Mouse (Mus musculus) embryonic facial prominence, embryonic 11.5 days (tissue): Measurements from ENCODE around the gene Prkcd. TPM values are rescaled to one million over a fixed set of nuclear protein-coding genes. Genes with fewer than 3 reads are reported as not detected.

ENCODE experiments used
- ATAC-seq: fragments of 200-750 bp; cut with Nextera tagmentation; replicated peaks from 2 replicates; pipeline ENCODE4 v1.8.0; 2017; ENCODE audit warnings: low read depth; ENCODE audit not compliant: insufficient number of reproducible peaks, low FRiP score, low TSS enrichment
- DNase-seq: peaks from one replicate; pipeline ENCODE4 v3.0.0-alpha.2; 2015; ENCODE audit warnings: low spot score
- H3K27ac ChIP-seq: fragments of 300-500 bp; sonication (generic); replicated peaks from 2 replicates; pipeline ENCODE4 v1.5.1; 2014; ENCODE audit warnings: mild to moderate bottlenecking, low read depth, low read length, control low read depth
- H3K27me3 ChIP-seq: fragments of 300-500 bp; sonication (generic); 2 replicates; pipeline ENCODE4 v1.6.1; 2014; ENCODE audit warnings: mild to moderate bottlenecking, low read length, moderate library complexity, mixed read lengths; ENCODE audit not compliant: control insufficient read depth, insufficient read depth
- H3K36me3 ChIP-seq: fragments of 300-500 bp; sonication (generic); replicated peaks from 2 replicates; pipeline ENCODE4 v1.6.1; 2014; ENCODE audit warnings: low read depth, mild to moderate bottlenecking, low read length, moderate library complexity, mixed read lengths; ENCODE audit not compliant: control insufficient read depth, insufficient read depth
- H3K4me1 ChIP-seq: fragments of 300-500 bp; sonication (generic); 2 replicates; pipeline ENCODE4 v1.6.1; 2014; ENCODE audit warnings: low read length, mixed read lengths; ENCODE audit not compliant: control insufficient read depth, insufficient read depth
- H3K4me2 ChIP-seq: fragments of 300-500 bp; sonication (generic); 2 replicates; pipeline ENCODE4 v1.6.1; 2014; ENCODE audit warnings: low read depth, mild to moderate bottlenecking, control low read depth, low read length, moderate library complexity
- H3K4me3 ChIP-seq: fragments of 300-500 bp; sonication (generic); 2 replicates; pipeline ENCODE4 v1.5.1; 2014; ENCODE audit warnings: low read depth, low read length, control low read depth
- H3K9ac ChIP-seq: fragments of 300-500 bp; sonication (generic); replicated peaks from 2 replicates; pipeline ENCODE4 v1.6.1; 2014; ENCODE audit warnings: mild to moderate bottlenecking, control low read depth, low read length
- H3K9me3 ChIP-seq: fragments of 300-500 bp; sonication (generic); replicated peaks from 2 replicates; pipeline ENCODE4 v1.6.1; 2016; ENCODE audit warnings: mild to moderate bottlenecking, low read length, inconsistent platforms, mixed read lengths; ENCODE audit not compliant: control insufficient read depth
- WGBS: fragments of 180-500 bp; shearing (Covaris S2); extraction: QIAGEN DNeasy Blood & Tissue Kit; methylation state at CpG from one replicate; pipeline ENCODE4 v1.1.7; 2014; 5-methylcytosine and 5-hydroxymethylcytosine counted together
- polyA plus RNA-seq: library from polyadenylated mRNA; unstranded; fragments of >200 nt; fragmentation: Nextera tagmentation; extraction: Ambion mirVana; gene quantifications from 2 replicates; pipeline ENCODE4 v1.2.1, GENCODE M21; 2014

The Prkcd gene
- polyA plus RNA-seq, 1 experiment from 2014 or later: 30.0 TPM

- Histone ChIP-seq H3K9me3 (no peaks in the 10 kb centered on the region), H3K4me2 (no peak overlapping the region), H3K4me1 (no peaks in the 10 kb centered on the region), H3K27me3 (no peaks in the 10 kb centered on the region), H3K9ac (no peak overlapping the region), H3K4me3 (no peak overlapping the region), H3K27ac (no peak overlapping the region), H3K36me3 (peaks cover 25% of the 10 kb centered on the region)
- DNase-seq (no peak), ATAC-seq (no peak)
These were observed 63.7 kb downstream of the Prkcd start for GRCm38 (mm10) chr14:30562343-30562742.

DNA sequence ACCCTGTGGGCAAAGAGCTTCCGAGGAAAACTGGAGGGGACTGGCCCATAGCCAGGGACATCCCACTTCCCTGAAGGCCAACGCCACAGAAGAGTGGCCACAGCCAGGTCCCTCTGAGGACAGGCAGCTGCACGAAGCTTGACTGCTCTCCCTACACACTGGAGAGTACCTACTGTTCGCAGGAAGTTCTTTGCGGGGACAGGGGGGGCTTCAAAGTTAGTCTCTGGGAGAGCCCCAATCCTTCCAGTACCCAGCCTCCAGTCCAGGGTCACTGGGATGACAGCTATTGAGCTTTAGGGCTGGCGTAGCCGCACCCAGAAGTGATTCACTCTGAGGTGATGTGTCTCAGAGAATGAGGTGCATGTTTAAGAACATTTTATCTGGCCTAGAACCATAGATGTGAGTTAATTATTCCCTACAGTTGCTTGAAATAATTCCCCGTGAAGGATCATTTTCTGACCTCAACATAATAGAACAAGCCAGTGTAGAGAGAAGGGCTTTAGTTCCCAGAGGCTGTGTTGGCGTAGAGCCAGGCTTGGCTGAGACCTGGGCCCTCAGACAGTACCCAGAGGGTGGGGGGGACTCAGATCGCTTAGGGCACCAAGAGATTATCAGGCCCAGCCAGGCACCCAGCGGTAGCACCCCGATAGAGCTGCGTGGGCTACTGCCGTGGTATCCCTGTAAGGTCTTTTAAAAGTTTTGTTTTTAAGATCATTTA lies 64.4 kb downstream of the Prkcd start:
- no peak overlapping the region for H3K4me2 ChIP-seq
- WGBS: 90% methylated on average over 14 of the region's 14 CpGs
- H3K27ac ChIP-seq: no peak overlapping the region
- DNase-seq (no peak), ATAC-seq (no peak)
- H3K9ac ChIP-seq: no peak overlapping the region
- H3K4me1 ChIP-seq: no peaks in the 10 kb centered on the region
- no peaks in the 10 kb centered on the region for H3K9me3 ChIP-seq
- no peak overlapping the region for H3K4me3 ChIP-seq
- H3K27me3 ChIP-seq: no peaks in the 10 kb centered on the region
- H3K36me3 ChIP-seq: peaks cover 19% of the 10 kb centered on the region

DNA sequence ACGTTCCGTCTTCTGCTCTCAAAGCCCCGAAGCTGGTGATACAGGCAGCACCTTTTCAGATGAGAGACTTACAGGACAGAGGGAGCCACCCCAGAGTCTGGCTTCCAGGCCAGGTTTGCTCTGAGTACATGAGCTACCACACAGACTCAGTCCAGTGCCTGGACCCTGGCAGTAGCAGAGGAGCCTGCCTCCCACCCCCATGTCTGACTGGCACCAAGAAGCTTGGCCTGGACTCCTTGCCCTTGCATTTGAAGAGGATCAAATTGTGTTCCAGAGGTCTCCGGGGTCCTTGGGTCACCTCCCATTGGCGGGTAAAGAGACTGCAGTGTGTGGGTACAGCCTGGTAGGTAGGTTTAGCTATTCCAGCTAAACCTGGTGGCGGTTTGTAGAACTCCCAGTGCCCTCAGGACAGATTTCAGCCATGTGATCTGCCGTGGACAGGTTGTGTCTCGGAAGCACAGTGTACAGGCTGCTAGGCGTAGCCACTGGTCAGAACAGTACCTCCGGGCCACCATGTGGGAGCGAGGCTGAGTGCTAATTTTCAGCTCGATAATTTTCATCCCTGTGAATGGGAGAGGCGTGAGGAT lies 65.1 kb downstream of the Prkcd start:
- Histone ChIP-seq H3K27ac (no peak overlapping the region), H3K4me2 (no peak overlapping the region), H3K9me3 (no peaks in the 10 kb centered on the region), H3K36me3 (peaks cover 18% of the 10 kb centered on the region), H3K27me3 (no peaks in the 10 kb centered on the region), H3K9ac (no peak overlapping the region), H3K4me1 (no peaks in the 10 kb centered on the region), H3K4me3 (no peak overlapping the region)
- no peak for DNase-seq
- 87% methylated on average over 13 of the region's 13 CpGs for WGBS
- ATAC-seq: no peak

GRCm38 (mm10) chr14:30559321-30559850 lies 66.6 kb downstream of the Prkcd start:
- Histone ChIP-seq H3K36me3 (peaks cover 8% of the 10 kb centered on the region), H3K27me3 (no peaks in the 10 kb centered on the region), H3K9ac (no peak overlapping the region), H3K9me3 (no peaks in the 10 kb centered on the region), H3K4me2 (no peak overlapping the region), H3K4me3 (no peak overlapping the region), H3K27ac (no peak overlapping the region), H3K4me1 (no peaks in the 10 kb centered on the region)
- no peak for DNase-seq
- no peak for ATAC-seq
- WGBS: 86% methylated on average over 17 of the region's 17 CpGs

- WGBS: 83% methylated on average over 9 of the region's 9 CpGs
- H3K27ac ChIP-seq: no peak overlapping the region
These were observed 68.3 kb downstream of the Prkcd start for GRCm38 (mm10) chr14:30557730-30558129.

DNA sequence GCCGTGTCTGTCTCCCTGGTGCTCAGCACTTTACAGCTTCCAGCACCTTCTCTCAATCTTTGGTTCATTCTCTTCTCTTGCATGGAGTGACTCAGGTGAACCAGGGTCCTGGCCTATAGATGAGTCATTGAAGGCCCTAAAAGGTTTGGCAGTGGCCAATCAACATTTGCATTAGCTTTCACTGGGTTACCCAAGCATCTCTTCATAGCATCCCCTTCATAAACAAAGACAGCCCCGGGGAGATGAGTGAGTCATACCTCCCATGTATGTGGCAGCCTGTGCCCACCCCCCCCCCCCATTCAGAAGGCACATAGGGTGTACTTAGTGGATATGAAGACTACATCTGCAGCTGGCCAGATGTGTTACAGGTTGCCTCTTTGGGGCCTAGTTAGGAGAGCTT lies 69.4 kb downstream of the Prkcd start:
- no peaks in the 10 kb centered on the region for H3K4me1 ChIP-seq
- ATAC-seq (no peak), DNase-seq (no peak)
- H3K4me2 ChIP-seq: no peak overlapping the region
- no peak overlapping the region for H3K4me3 ChIP-seq
- 91% methylated on average over 2 of the region's 2 CpGs for WGBS
- no peak overlapping the region for H3K27ac ChIP-seq
- peaks cover 8% of the 10 kb centered on the region for H3K36me3 ChIP-seq
- H3K9ac ChIP-seq: no peak overlapping the region
- no peaks in the 10 kb centered on the region for H3K27me3 ChIP-seq
- no peaks in the 10 kb centered on the region for H3K9me3 ChIP-seq

More at GRCm38 (mm10) chr14:30557730-30558129, 68.3 kb downstream of the Prkcd start:
- H3K9ac ChIP-seq: no peak overlapping the region
- DNase-seq: no peak
- H3K27me3 ChIP-seq: no peaks in the 10 kb centered on the region
- no peak for ATAC-seq
- H3K4me3 ChIP-seq: no peak overlapping the region
- H3K36me3 ChIP-seq: peaks cover 8% of the 10 kb centered on the region
- H3K9me3 ChIP-seq: no peaks in the 10 kb centered on the region
- H3K4me2 ChIP-seq: no peak overlapping the region
- no peaks in the 10 kb centered on the region for H3K4me1 ChIP-seq

- Histone ChIP-seq H3K4me2 (no peak overlapping the region), H3K27me3 (no peaks in the 10 kb centered on the region), H3K9me3 (no peaks in the 10 kb centered on the region), H3K9ac (no peak overlapping the region), H3K27ac (no peak overlapping the region), H3K4me1 (no peaks in the 10 kb centered on the region), H3K36me3 (no peaks in the 10 kb centered on the region), H3K4me3 (no peak overlapping the region)
- 89% methylated on average over 4 of the region's 4 CpGs for WGBS
- DNase-seq (no peak), ATAC-seq (no peak)
These were observed 72.8 kb downstream of the Prkcd start for GRCm38 (mm10) chr14:30553185-30553584.

DNA sequence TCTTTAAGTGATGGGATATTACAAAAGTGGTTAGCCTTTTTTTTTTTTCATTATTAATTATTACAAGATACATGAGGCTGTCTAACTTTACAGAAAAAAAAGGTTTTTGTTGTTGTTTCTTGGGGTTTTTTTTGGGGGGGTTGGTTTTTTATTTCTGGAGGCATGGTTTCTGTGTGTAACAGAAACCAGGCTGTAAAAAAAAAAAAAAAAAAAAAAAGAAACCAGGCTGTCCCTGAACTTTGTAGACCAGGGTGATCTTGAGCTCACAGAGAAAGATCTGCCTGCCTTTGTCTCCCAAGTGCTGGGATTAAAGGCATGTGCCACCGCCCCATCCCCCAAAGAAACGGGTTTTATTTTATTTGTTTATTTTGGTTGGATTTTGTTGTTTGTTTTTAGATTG lies 74.0 kb downstream of the Prkcd start:
- Histone ChIP-seq H3K9ac (no peak overlapping the region), H3K4me2 (no peak overlapping the region), H3K27ac (no peak overlapping the region), H3K4me3 (no peak overlapping the region), H3K9me3 (no peaks in the 10 kb centered on the region), H3K27me3 (no peaks in the 10 kb centered on the region), H3K36me3 (no peaks in the 10 kb centered on the region), H3K4me1 (no peaks in the 10 kb centered on the region)
- ATAC-seq (no peak), DNase-seq (no peak)
- 89% methylated on average over 2 of the region's 2 CpGs for WGBS
